Mouse (Mus musculus): ENCODE data around the gene Ssu72. TPM values are rescaled to one million over a fixed set of nuclear protein-coding genes. Genes with fewer than 3 reads are reported as not detected.

Ssu72 gene
- polyA plus RNA-seq, 1 experiment from 2014 or later, result 115 TPM

- Histone ChIP-seq H3K36me3 (ENCODE audit: control insufficient read depth, insufficient read depth, low read length) (no peaks in the 10 kb centered on the region), H3K9ac (ENCODE audit: low read length) (peak overlapping the region; percentile 88), H3K27me3 (ENCODE audit: control insufficient read depth, insufficient read depth, low read length) (peaks cover 35% of the 10 kb centered on the region), H3K4me2 (ENCODE audit: low read length) (peak overlapping the region; percentile 90), H3K4me1 (ENCODE audit: control insufficient read depth in 2 of 2, insufficient read depth in 2 of 2, low read length in 2 of 2) (peaks cover 14 to 24% of the 10 kb centered on the region in 2 experiments), H3K9me3 (ENCODE audit: control insufficient read depth, low read length) (no peaks in the 10 kb centered on the region), H3K27ac (replicated peaks in 1 of 2; ENCODE audit: control insufficient read depth in 1 of 2, insufficient read depth in 1 of 2, low read depth in 2 of 2, low read length in 2 of 2) (no peak overlapping the region), H3K4me3 (ENCODE audit: control insufficient read depth in 1 of 2, insufficient read depth in 1 of 2, low read depth in 1 of 2, low read length in 2 of 2) (peak overlapping the region; percentile 63)
- WGBS, result 46% methylated on average over 24 of the region's 24 CpGs
- no peak for ATAC-seq (ENCODE audit: insufficient number of reproducible peaks, insufficient read depth, low FRiP score, low read depth)
These were observed 66.0 kb downstream of the Ssu72 start for GRCm38 (mm10) chr4:155770626-155771025.

GRCm38 (mm10) chr4:155771706-155772105 lies 67.1 kb downstream of the Ssu72 start:
- no peak overlapping the region for H3K9ac ChIP-seq (ENCODE audit: low read length)
- H3K4me3 ChIP-seq (ENCODE audit: control insufficient read depth in 1 of 2, insufficient read depth in 1 of 2, low read depth in 1 of 2, low read length in 2 of 2), result no peak overlapping the region
- H3K36me3 ChIP-seq (ENCODE audit: control insufficient read depth, insufficient read depth, low read length), result no peaks in the 10 kb centered on the region
- H3K27ac ChIP-seq (replicated peaks in 1 of 2; ENCODE audit: control insufficient read depth in 1 of 2, insufficient read depth in 1 of 2, low read depth in 2 of 2, low read length in 2 of 2), result no peak overlapping the region
- WGBS, result 77% methylated on average over 2 of the region's 2 CpGs
- H3K4me1 ChIP-seq (ENCODE audit: control insufficient read depth in 2 of 2, insufficient read depth in 2 of 2, low read length in 2 of 2), result peaks cover 21 to 31% of the 10 kb centered on the region in 2 experiments
- no peaks in the 10 kb centered on the region for H3K9me3 ChIP-seq (ENCODE audit: control insufficient read depth, low read length)
- ATAC-seq (ENCODE audit: insufficient number of reproducible peaks, insufficient read depth, low FRiP score, low read depth), result no peak
- H3K27me3 ChIP-seq (ENCODE audit: control insufficient read depth, insufficient read depth, low read length), result peaks cover 35% of the 10 kb centered on the region
- H3K4me2 ChIP-seq (ENCODE audit: low read length), result no peak overlapping the region

GRCm38 (mm10) chr4:155772786-155773185 lies 68.2 kb downstream of the Ssu72 start:
- Histone ChIP-seq H3K36me3 (ENCODE audit: control insufficient read depth, insufficient read depth, low read length) (no peaks in the 10 kb centered on the region), H3K27ac (replicated peaks in 1 of 2; ENCODE audit: control insufficient read depth in 1 of 2, insufficient read depth in 1 of 2, low read depth in 2 of 2, low read length in 2 of 2) (no peak overlapping the region), H3K4me2 (ENCODE audit: low read length) (no peak overlapping the region), H3K4me3 (ENCODE audit: control insufficient read depth in 1 of 2, insufficient read depth in 1 of 2, low read depth in 1 of 2, low read length in 2 of 2) (no peak overlapping the region), H3K27me3 (ENCODE audit: control insufficient read depth, insufficient read depth, low read length) (peaks cover 35% of the 10 kb centered on the region), H3K9ac (ENCODE audit: low read length) (no peak overlapping the region), H3K9me3 (ENCODE audit: control insufficient read depth, low read length) (no peaks in the 10 kb centered on the region), H3K4me1 (ENCODE audit: control insufficient read depth in 2 of 2, insufficient read depth in 2 of 2, low read length in 2 of 2) (peaks cover 27 to 41% of the 10 kb centered on the region in 2 experiments)
- 79% methylated on average over 13 of the region's 13 CpGs for WGBS
- ATAC-seq (ENCODE audit: insufficient number of reproducible peaks, insufficient read depth, low FRiP score, low read depth), result no peak

- H3K4me3 ChIP-seq (ENCODE audit: control insufficient read depth in 1 of 2, insufficient read depth in 1 of 2, low read depth in 1 of 2, low read length in 2 of 2), result peak overlapping the region in 1 of 2 experiments; percentile 45; a peak in 2 of 4 replicates
- no peaks in the 10 kb centered on the region for H3K36me3 ChIP-seq (ENCODE audit: control insufficient read depth, insufficient read depth, low read length)
- H3K27me3 ChIP-seq (ENCODE audit: control insufficient read depth, insufficient read depth, low read length), result peaks cover 35% of the 10 kb centered on the region
- H3K9ac ChIP-seq (ENCODE audit: low read length), result peak overlapping the region; percentile 59; the same call in 1 of the 2 replicates
- H3K27ac ChIP-seq (replicated peaks in 1 of 2; ENCODE audit: control insufficient read depth in 1 of 2, insufficient read depth in 1 of 2, low read depth in 2 of 2, low read length in 2 of 2), result no peak overlapping the region
- peaks cover 27 to 46% of the 10 kb centered on the region in 2 experiments for H3K4me1 ChIP-seq (ENCODE audit: control insufficient read depth in 2 of 2, insufficient read depth in 2 of 2, low read length in 2 of 2)
- no peaks in the 10 kb centered on the region for H3K9me3 ChIP-seq (ENCODE audit: control insufficient read depth, low read length)
- peak overlapping the region; percentile 78 for H3K4me2 ChIP-seq (ENCODE audit: low read length)
- 29% methylated on average over 5 of the region's 5 CpGs for WGBS
- no peak for ATAC-seq (ENCODE audit: insufficient number of reproducible peaks, insufficient read depth, low FRiP score, low read depth)
These were observed 68.9 kb downstream of the Ssu72 start for GRCm38 (mm10) chr4:155773335-155774078.

GRCm38 (mm10) chr4:155774280-155774754 lies 69.7 kb downstream of the Ssu72 start, which contains the start of gene Vwa1:
Vwa1 (minus strand) TSS chr4:155774698.
- H3K27me3 ChIP-seq (ENCODE audit: control insufficient read depth, insufficient read depth, low read length), result peaks cover 35% of the 10 kb centered on the region
- peak within 1 kb of the TSS; percentile 41 to 45 for H3K4me3 ChIP-seq (ENCODE audit: control insufficient read depth in 1 of 2, insufficient read depth in 1 of 2, low read depth in 1 of 2, low read length in 2 of 2)
- peak within 1 kb of the TSS; percentile 78 for H3K4me2 ChIP-seq (ENCODE audit: low read length)
- H3K9me3 ChIP-seq (ENCODE audit: control insufficient read depth, low read length), result no peaks in the 10 kb centered on the region
- H3K27ac ChIP-seq (replicated peaks in 1 of 2; ENCODE audit: control insufficient read depth in 1 of 2, insufficient read depth in 1 of 2, low read depth in 2 of 2, low read length in 2 of 2), result peak within 1 kb of the TSS; percentile 51 to 60; a peak in 3 of 4 replicates
- H3K9ac ChIP-seq (ENCODE audit: low read length), result peak within 1 kb of the TSS; percentile 59
- H3K36me3 ChIP-seq (ENCODE audit: control insufficient read depth, insufficient read depth, low read length), result no peaks in the 10 kb centered on the region
- peak; percentile 57; the same call in 1 of the 2 replicates for ATAC-seq (ENCODE audit: insufficient number of reproducible peaks, insufficient read depth, low FRiP score, low read depth)
- WGBS, result 1% methylated on average over 35 of the region's 35 CpGs
- H3K4me1 ChIP-seq (ENCODE audit: control insufficient read depth in 2 of 2, insufficient read depth in 2 of 2, low read length in 2 of 2), result peaks cover 27 to 50% of the 10 kb centered on the region in 2 experiments

GRCm38 (mm10) chr4:155774971-155775740 lies 70.6 kb downstream of the Ssu72 start:
- WGBS, result 38% methylated on average over 9 of the region's 9 CpGs
- Histone ChIP-seq H3K27ac (replicated peaks in 1 of 2; ENCODE audit: control insufficient read depth in 1 of 2, insufficient read depth in 1 of 2, low read depth in 2 of 2, low read length in 2 of 2) (peak overlapping the region; percentile 51 to 60; a peak in 3 of 4 replicates), H3K9me3 (ENCODE audit: control insufficient read depth, low read length) (no peaks in the 10 kb centered on the region), H3K9ac (ENCODE audit: low read length) (peak overlapping the region; percentile 59; the same call in 1 of the 2 replicates), H3K4me3 (ENCODE audit: control insufficient read depth in 1 of 2, insufficient read depth in 1 of 2, low read depth in 1 of 2, low read length in 2 of 2) (0 out of 4 replicates have a peak overlapping the region, but pooled peaks of 1 of the 2 experiments have one; percentile 45), H3K4me1 (ENCODE audit: control insufficient read depth in 2 of 2, insufficient read depth in 2 of 2, low read length in 2 of 2) (peaks cover 29 to 49% of the 10 kb centered on the region in 2 experiments), H3K4me2 (ENCODE audit: low read length) (peak overlapping the region; percentile 78), H3K36me3 (ENCODE audit: control insufficient read depth, insufficient read depth, low read length) (no peaks in the 10 kb centered on the region), H3K27me3 (ENCODE audit: control insufficient read depth, insufficient read depth, low read length) (peaks cover 35% of the 10 kb centered on the region)
- peak; percentile 24; the same call in 1 of the 2 replicates for ATAC-seq (ENCODE audit: insufficient number of reproducible peaks, insufficient read depth, low FRiP score, low read depth)

GRCm38 (mm10) chr4:155775855-155776254 lies 71.3 kb downstream of the Ssu72 start:
- H3K36me3 ChIP-seq (ENCODE audit: control insufficient read depth, insufficient read depth, low read length), result no peaks in the 10 kb centered on the region
- H3K4me3 ChIP-seq (ENCODE audit: control insufficient read depth in 1 of 2, insufficient read depth in 1 of 2, low read depth in 1 of 2, low read length in 2 of 2), result no peak overlapping the region
- H3K9ac ChIP-seq (ENCODE audit: low read length), result no peak overlapping the region
- peaks cover 32% of the 10 kb centered on the region for H3K27me3 ChIP-seq (ENCODE audit: control insufficient read depth, insufficient read depth, low read length)
- 0 out of 2 replicates have a peak overlapping the region, but pooled peaks have one; percentile 78 for H3K4me2 ChIP-seq (ENCODE audit: low read length)
- no peak for ATAC-seq (ENCODE audit: insufficient number of reproducible peaks, insufficient read depth, low FRiP score, low read depth)
- H3K9me3 ChIP-seq (ENCODE audit: control insufficient read depth, low read length), result no peaks in the 10 kb centered on the region
- peak overlapping the region; percentile 51 to 60; a peak in 2 of 4 replicates for H3K27ac ChIP-seq (replicated peaks in 1 of 2; ENCODE audit: control insufficient read depth in 1 of 2, insufficient read depth in 1 of 2, low read depth in 2 of 2, low read length in 2 of 2)
- peaks cover 31 to 49% of the 10 kb centered on the region in 2 experiments for H3K4me1 ChIP-seq (ENCODE audit: control insufficient read depth in 2 of 2, insufficient read depth in 2 of 2, low read length in 2 of 2)
- WGBS, result 51% methylated on average over 3 of the region's 3 CpGs

Measured in heart, embryonic 14.5 days (tissue).